Mouse (Mus musculus) heart, postnatal 0 days (tissue): ENCODE measurements around the gene Kat6b.

Experiments
- CTCF ChIP-seq: IDR thresholded peaks from 2 replicates; pipeline ENCODE4 v1.5.1; 2016; ENCODE audit warnings: antibody characterized with exemption, control low read depth, low read depth
- EP300 ChIP-seq: IDR thresholded peaks from 2 replicates; pipeline ENCODE4 v1.6.1; 2016; ENCODE audit warnings: antibody characterized with exemption, low read depth

DNA sequence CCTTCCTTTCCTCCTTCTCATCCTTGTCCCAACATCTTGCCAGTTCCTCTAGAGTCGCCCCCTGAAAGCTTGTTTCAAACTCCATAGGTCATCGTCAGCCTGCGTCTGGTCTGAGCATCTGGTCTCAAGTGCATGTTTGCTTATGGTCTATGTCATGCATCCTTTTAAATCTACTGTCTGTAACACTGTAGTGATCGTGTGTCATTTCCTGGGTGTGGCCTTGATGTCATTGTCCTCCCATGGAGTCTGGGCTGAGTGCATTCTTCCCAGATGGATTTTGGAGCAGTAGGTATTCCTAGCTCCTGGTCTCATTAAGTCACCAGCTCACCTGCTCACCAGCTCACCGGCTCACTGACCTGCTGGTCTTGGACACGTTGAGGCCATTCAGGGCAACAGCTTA lies 213.8 kb downstream of the Kat6b start:
- TF ChIP-seq CTCF (no peak), EP300 (no peak)
